Mouse (Mus musculus): ENCODE data around the gene Uimc1. TPM values are rescaled to one million over a fixed set of nuclear protein-coding genes. Genes with fewer than 3 reads are reported as not detected.

Gene Uimc1
- polyA plus RNA-seq, 1 experiment from 2014 or later, result 13.1 TPM

- 37% methylated on average over 9 of the region's 9 CpGs for WGBS (ENCODE audit: insufficient replicate concordance)
- ATAC-seq (ENCODE audit: insufficient read depth), result no peak
- H3K9me3 ChIP-seq (replicated peaks), result no peaks in the 10 kb centered on the region
- H3K27ac ChIP-seq (replicated peaks), result no peak overlapping the region
- no peak overlapping the region for H3K4me2 ChIP-seq
- no peak overlapping the region for H3K9ac ChIP-seq
- no peaks in the 10 kb centered on the region for H3K4me1 ChIP-seq (replicated peaks)
- no peak overlapping the region for H3K4me3 ChIP-seq (replicated peaks)
- no peaks in the 10 kb centered on the region for H3K36me3 ChIP-seq (replicated peaks)
- no peaks in the 10 kb centered on the region for H3K27me3 ChIP-seq
Observed at GRCm38 (mm10) chr13:55013702-55014344, 86.3 kb downstream of the Uimc1 start.

- Histone ChIP-seq H3K4me1 (replicated peaks) (no peaks in the 10 kb centered on the region), H3K4me2 (no peak overlapping the region), H3K27ac (replicated peaks) (no peak overlapping the region), H3K4me3 (replicated peaks) (no peak overlapping the region), H3K9me3 (replicated peaks) (no peaks in the 10 kb centered on the region), H3K9ac (no peak overlapping the region), H3K27me3 (no peaks in the 10 kb centered on the region), H3K36me3 (replicated peaks) (no peaks in the 10 kb centered on the region)
- WGBS (ENCODE audit: insufficient replicate concordance), result 12% methylated on average over 14 of the region's 14 CpGs
- ATAC-seq (ENCODE audit: insufficient read depth), result no peak
Observed at GRCm38 (mm10) chr13:55011981-55012478, 88.1 kb downstream of the Uimc1 start.

GRCm38 (mm10) chr13:55011103-55011502 is 89.0 kb downstream of the Uimc1 start:
- Histone ChIP-seq H3K27ac (replicated peaks) (no peak overlapping the region), H3K9me3 (replicated peaks) (no peaks in the 10 kb centered on the region), H3K9ac (no peak overlapping the region), H3K4me3 (replicated peaks) (no peak overlapping the region), H3K36me3 (replicated peaks) (no peaks in the 10 kb centered on the region), H3K27me3 (no peaks in the 10 kb centered on the region), H3K4me2 (no peak overlapping the region), H3K4me1 (replicated peaks) (no peaks in the 10 kb centered on the region)
- 72% methylated on average over 15 of the region's 15 CpGs for WGBS (ENCODE audit: insufficient replicate concordance)
- no peak for ATAC-seq (ENCODE audit: insufficient read depth)

GRCm38 (mm10) chr13:55008589-55008988 is 91.5 kb downstream of the Uimc1 start:
- H3K9ac ChIP-seq, result no peak overlapping the region
- no peaks in the 10 kb centered on the region for H3K36me3 ChIP-seq (replicated peaks)
- H3K27me3 ChIP-seq, result no peaks in the 10 kb centered on the region
- H3K4me2 ChIP-seq, result no peak overlapping the region
- ATAC-seq (ENCODE audit: insufficient read depth), result no peak
- no peak overlapping the region for H3K4me3 ChIP-seq (replicated peaks)
- 66% methylated on average over 6 of the region's 6 CpGs for WGBS (ENCODE audit: insufficient replicate concordance)
- no peaks in the 10 kb centered on the region for H3K9me3 ChIP-seq (replicated peaks)
- no peaks in the 10 kb centered on the region for H3K4me1 ChIP-seq (replicated peaks)
- H3K27ac ChIP-seq (replicated peaks), result no peak overlapping the region

GRCm38 (mm10) chr13:55006415-55006742 is 93.7 kb downstream of the Uimc1 start:
- Histone ChIP-seq H3K36me3 (replicated peaks) (no peaks in the 10 kb centered on the region), H3K4me2 (no peak overlapping the region), H3K9ac (no peak overlapping the region), H3K9me3 (replicated peaks) (no peaks in the 10 kb centered on the region), H3K27me3 (no peaks in the 10 kb centered on the region), H3K27ac (replicated peaks) (no peak overlapping the region), H3K4me3 (replicated peaks) (no peak overlapping the region), H3K4me1 (replicated peaks) (no peaks in the 10 kb centered on the region)
- no peak for ATAC-seq (ENCODE audit: insufficient read depth)
- 71% methylated on average over 7 of the region's 7 CpGs for WGBS (ENCODE audit: insufficient replicate concordance)

- Histone ChIP-seq H3K4me3 (replicated peaks) (no peak overlapping the region), H3K27me3 (no peaks in the 10 kb centered on the region), H3K9me3 (replicated peaks) (no peaks in the 10 kb centered on the region), H3K4me2 (no peak overlapping the region), H3K9ac (no peak overlapping the region), H3K27ac (replicated peaks) (no peak overlapping the region), H3K36me3 (replicated peaks) (no peaks in the 10 kb centered on the region), H3K4me1 (replicated peaks) (no peaks in the 10 kb centered on the region)
- no peak for ATAC-seq (ENCODE audit: insufficient read depth)
- WGBS (ENCODE audit: insufficient replicate concordance), result 70% methylated on average over 31 of the region's 31 CpGs
Observed at GRCm38 (mm10) chr13:55005691-55006414, 94.2 kb downstream of the Uimc1 start.

GRCm38 (mm10) chr13:55004646-55005045 is 95.5 kb downstream of the Uimc1 start:
- WGBS (ENCODE audit: insufficient replicate concordance), result 72% methylated on average over 11 of the region's 11 CpGs
- no peak for ATAC-seq (ENCODE audit: insufficient read depth)
- Histone ChIP-seq H3K4me2 (no peak overlapping the region), H3K9ac (no peak overlapping the region), H3K4me3 (replicated peaks) (no peak overlapping the region), H3K27ac (replicated peaks) (no peak overlapping the region), H3K36me3 (replicated peaks) (no peaks in the 10 kb centered on the region), H3K27me3 (no peaks in the 10 kb centered on the region), H3K9me3 (replicated peaks) (no peaks in the 10 kb centered on the region), H3K4me1 (replicated peaks) (no peaks in the 10 kb centered on the region)

GRCm38 (mm10) chr13:55002090-55002489 is 98.0 kb downstream of the Uimc1 start:
- 37% methylated on average over 10 of the region's 10 CpGs for WGBS (ENCODE audit: insufficient replicate concordance)
- Histone ChIP-seq H3K4me1 (replicated peaks) (no peaks in the 10 kb centered on the region), H3K27me3 (no peaks in the 10 kb centered on the region)

GRCm38 (mm10) chr13:55000433-55000832 is 99.7 kb downstream of the Uimc1 start:
- WGBS (ENCODE audit: insufficient replicate concordance), result 82% methylated on average over 10 of the region's 10 CpGs

More at GRCm38 (mm10) chr13:55002090-55002489, 98.0 kb downstream of the Uimc1 start:
- H3K9me3 ChIP-seq (replicated peaks), result no peaks in the 10 kb centered on the region
- no peaks in the 10 kb centered on the region for H3K36me3 ChIP-seq (replicated peaks)
- H3K9ac ChIP-seq, result no peak overlapping the region
- ATAC-seq (ENCODE audit: insufficient read depth), result no peak
- no peak overlapping the region for H3K27ac ChIP-seq (replicated peaks)
- H3K4me2 ChIP-seq, result no peak overlapping the region
- H3K4me3 ChIP-seq (replicated peaks), result no peak overlapping the region

GRCm38 (mm10) chr13:54997568-54997967 is 102.5 kb downstream of the Uimc1 start:
- no peak for ATAC-seq (ENCODE audit: insufficient read depth)
- Histone ChIP-seq H3K9ac (no peak overlapping the region), H3K4me2 (no peak overlapping the region), H3K27me3 (no peaks in the 10 kb centered on the region), H3K4me3 (replicated peaks) (no peak overlapping the region), H3K9me3 (replicated peaks) (no peaks in the 10 kb centered on the region), H3K36me3 (replicated peaks) (no peaks in the 10 kb centered on the region), H3K4me1 (replicated peaks) (no peaks in the 10 kb centered on the region), H3K27ac (replicated peaks) (no peak overlapping the region)
- 79% methylated on average over 8 of the region's 8 CpGs for WGBS (ENCODE audit: insufficient replicate concordance)

More at GRCm38 (mm10) chr13:55000433-55000832, 99.7 kb downstream of the Uimc1 start:
- H3K9ac ChIP-seq, result no peak overlapping the region
- H3K36me3 ChIP-seq (replicated peaks), result no peaks in the 10 kb centered on the region
- H3K27ac ChIP-seq (replicated peaks), result no peak overlapping the region
- no peak for ATAC-seq (ENCODE audit: insufficient read depth)
- H3K27me3 ChIP-seq, result no peaks in the 10 kb centered on the region
- H3K4me2 ChIP-seq, result no peak overlapping the region
- H3K4me1 ChIP-seq (replicated peaks), result no peaks in the 10 kb centered on the region
- no peaks in the 10 kb centered on the region for H3K9me3 ChIP-seq (replicated peaks)
- H3K4me3 ChIP-seq (replicated peaks), result no peak overlapping the region

GRCm38 (mm10) chr13:54995161-54995560 is 104.9 kb downstream of the Uimc1 start:
- H3K36me3 ChIP-seq (replicated peaks), result no peaks in the 10 kb centered on the region
- H3K9me3 ChIP-seq (replicated peaks), result no peaks in the 10 kb centered on the region
- no peaks in the 10 kb centered on the region for H3K27me3 ChIP-seq
- no peaks in the 10 kb centered on the region for H3K4me1 ChIP-seq (replicated peaks)
- no peak for ATAC-seq (ENCODE audit: insufficient read depth)
- H3K4me3 ChIP-seq (replicated peaks), result no peak overlapping the region
- WGBS (ENCODE audit: insufficient replicate concordance), result 35% methylated on average over 6 of the region's 6 CpGs
- no peak overlapping the region for H3K9ac ChIP-seq
- H3K4me2 ChIP-seq, result no peak overlapping the region
- no peak overlapping the region for H3K27ac ChIP-seq (replicated peaks)

All from liver, embryonic 15.5 days (tissue).